Mouse (Mus musculus): Measurements from ENCODE around the gene Fbxl15. TPM values are rescaled to one million over a fixed set of nuclear protein-coding genes. Genes with fewer than 3 reads are reported as not detected.

The Fbxl15 gene
- total RNA-seq, 2 experiments from 2014 or later: not detected

GRCm38 (mm10) chr19:46375891-46376290, 47.9 kb downstream of the Fbxl15 start:
- no peak for ATAC-seq (replicated peaks; ENCODE audit: low FRiP score, poor library complexity, severe bottlenecking)

Other genes with a start within 250 kb of the Fbxl15 start
- not detected in 2 replicates for gene Elovl3, start 196.3 kb upstream of the Fbxl15 start, total RNA-seq (2015; ENCODE audit: low replicate concordance)
- gene Elovl3, start 196.3 kb upstream of the Fbxl15 start, total RNA-seq (2017; ENCODE audit: low replicate concordance): not detected in 2 replicates
- not detected in 2 replicates for gene Pitx3, start 179.9 kb upstream of the Fbxl15 start, total RNA-seq (2015; ENCODE audit: low replicate concordance)
- not detected in 2 replicates for gene Pitx3, start 179.9 kb upstream of the Fbxl15 start, total RNA-seq (2017; ENCODE audit: low replicate concordance)
- gene Gbf1, start 175.7 kb upstream of the Fbxl15 start, total RNA-seq (2015; ENCODE audit: low replicate concordance): 22.8 and 22.9 TPM in 2 replicates
- gene Gbf1, start 175.7 kb upstream of the Fbxl15 start, total RNA-seq (2017; ENCODE audit: low replicate concordance): 18.1 and 21.0 TPM in 2 replicates
- 0.96 and 1.0 TPM in 2 replicates for gene Nfkb2, start 23.9 kb upstream of the Fbxl15 start, total RNA-seq (2015; ENCODE audit: low replicate concordance)
- 2.8 and 3.1 TPM in 2 replicates for gene Nfkb2, start 23.9 kb upstream of the Fbxl15 start, total RNA-seq (2017; ENCODE audit: low replicate concordance)
- 0.63 TPM in 1 of 2 replicates, not detected in the other for gene Psd, start 1.0 kb upstream of the Fbxl15 start, total RNA-seq (2015; ENCODE audit: low replicate concordance)
- gene Psd, start 1.0 kb upstream of the Fbxl15 start, total RNA-seq (2017; ENCODE audit: low replicate concordance): 0.70 TPM in 1 of 2 replicates, not detected in the other
- 8.1 and 8.4 TPM in 2 replicates for gene Cuedc2, start 10.5 kb downstream of the Fbxl15 start, total RNA-seq (2015; ENCODE audit: low replicate concordance)
- 23.6 and 39.4 TPM in 2 replicates for gene Cuedc2, start 10.5 kb downstream of the Fbxl15 start, total RNA-seq (2017; ENCODE audit: low replicate concordance)
- gene Mfsd13a, start 12.9 kb downstream of the Fbxl15 start, total RNA-seq (2015; ENCODE audit: low replicate concordance): 5.4 and 9.6 TPM in 2 replicates
- 1.4 and 1.8 TPM in 2 replicates for gene Mfsd13a, start 12.9 kb downstream of the Fbxl15 start, total RNA-seq (2017; ENCODE audit: low replicate concordance)
- gene 2310034G01Rik, start 22.1 kb downstream of the Fbxl15 start, total RNA-seq (2015; ENCODE audit: low replicate concordance): not detected in 2 replicates
- not detected in 2 replicates for gene 2310034G01Rik, start 22.1 kb downstream of the Fbxl15 start, total RNA-seq (2017; ENCODE audit: low replicate concordance)
- 16.5 and 21.5 TPM in 2 replicates for gene Actr1a, start 67.6 kb downstream of the Fbxl15 start, total RNA-seq (2015; ENCODE audit: low replicate concordance)
- gene Actr1a, start 67.6 kb downstream of the Fbxl15 start, total RNA-seq (2017; ENCODE audit: low replicate concordance): 38.2 and 39.2 TPM in 2 replicates
- gene Sufu, start 68.7 kb downstream of the Fbxl15 start, total RNA-seq (2015; ENCODE audit: low replicate concordance): 3.8 and 10.8 TPM in 2 replicates
- gene Sufu, start 68.7 kb downstream of the Fbxl15 start, total RNA-seq (2017; ENCODE audit: low replicate concordance): 1.1 and 1.2 TPM in 2 replicates
- gene Trim8, start 173.5 kb downstream of the Fbxl15 start, total RNA-seq (2015; ENCODE audit: low replicate concordance): 5.4 and 6.1 TPM in 2 replicates
- gene Trim8, start 173.5 kb downstream of the Fbxl15 start, total RNA-seq (2017; ENCODE audit: low replicate concordance): 2.0 and 6.4 TPM in 2 replicates
- 4.2 and 5.9 TPM in 2 replicates for gene Arl3, start 245.0 kb downstream of the Fbxl15 start, total RNA-seq (2015; ENCODE audit: low replicate concordance)
- 3.2 and 4.2 TPM in 2 replicates for gene Arl3, start 245.0 kb downstream of the Fbxl15 start, total RNA-seq (2017; ENCODE audit: low replicate concordance)
- 1.9 TPM in 2 replicates for gene Sfxn2, start 245.2 kb downstream of the Fbxl15 start, total RNA-seq (2015; ENCODE audit: low replicate concordance)
- gene Sfxn2, start 245.2 kb downstream of the Fbxl15 start, total RNA-seq (2017; ENCODE audit: low replicate concordance): 2.9 and 3.9 TPM in 2 replicates

Data from erythroblast, adult 5-6 weeks (primary cell).